Mouse (Mus musculus) adrenal gland, adult 10 weeks (tissue): ENCODE measurements around the gene Sirt4. TPM values are rescaled to one million over a fixed set of nuclear protein-coding genes. Genes with fewer than 3 reads are reported as not detected.

Experiments
- polyA plus RNA-seq: library from polyadenylated mRNA; stranded (reverse); fragments of 350-450 nt; fragmentation: Illumina TruSeq; extraction: RNeasy Lipid Tissue Mini Kit (QIAGEN cat#74804); gene quantifications from one replicate; pipeline ENCODE4 v1.2.3, GENCODE M21; 2014; ENCODE audit warnings: low read depth, low replicate concordance

Sirt4 gene
- polyA plus RNA-seq: 8.3 TPM

DNA sequence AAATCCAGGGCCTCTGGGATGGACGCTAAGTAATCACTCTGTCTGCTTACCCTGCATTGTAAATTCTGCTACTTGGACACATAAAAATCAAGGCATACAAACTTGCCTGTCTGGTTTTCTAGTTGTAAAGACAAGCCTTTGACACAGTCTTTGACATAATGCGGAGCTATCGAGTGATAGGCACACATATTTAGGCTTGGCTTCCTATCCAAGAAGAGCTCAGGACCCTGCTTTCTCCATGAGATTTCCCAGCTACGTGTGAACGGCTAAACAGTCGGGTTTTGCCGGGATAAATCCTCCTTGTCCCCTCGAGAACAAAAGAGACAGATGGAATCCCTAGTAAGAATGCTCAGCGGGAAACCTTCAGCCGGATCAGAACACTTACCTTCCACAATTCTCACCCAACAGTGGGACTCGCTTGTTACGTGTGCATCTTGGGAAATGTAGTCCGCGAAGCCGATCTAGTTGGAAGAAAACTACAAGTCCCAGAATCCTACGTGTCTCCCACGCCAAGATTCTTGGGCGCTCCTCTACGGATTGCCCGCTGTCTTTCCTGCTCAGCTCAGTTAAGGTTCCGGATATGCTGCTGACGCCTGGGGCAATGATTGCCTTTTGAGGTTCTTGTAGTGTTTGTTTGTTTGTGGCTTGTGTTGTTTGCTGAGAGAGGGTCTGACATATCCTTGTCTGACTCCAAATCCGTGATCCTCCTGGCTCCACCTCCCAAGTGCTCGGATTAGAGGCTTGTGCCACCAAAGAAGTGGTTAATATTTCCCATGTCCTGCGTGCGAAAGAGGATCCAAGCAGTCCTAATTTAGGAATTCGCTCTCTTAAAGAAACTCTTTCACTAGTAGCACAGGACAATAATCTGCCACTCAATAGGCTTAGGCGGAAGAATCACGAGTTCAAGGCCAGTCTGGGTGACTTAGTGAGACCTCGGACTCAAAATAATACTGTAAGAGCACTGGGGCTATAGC is at the start of gene Sirt4:
Gene Sirt4 (minus strand): TSS at position 779 of the 974 bp plus-strand sequence.

DNA sequence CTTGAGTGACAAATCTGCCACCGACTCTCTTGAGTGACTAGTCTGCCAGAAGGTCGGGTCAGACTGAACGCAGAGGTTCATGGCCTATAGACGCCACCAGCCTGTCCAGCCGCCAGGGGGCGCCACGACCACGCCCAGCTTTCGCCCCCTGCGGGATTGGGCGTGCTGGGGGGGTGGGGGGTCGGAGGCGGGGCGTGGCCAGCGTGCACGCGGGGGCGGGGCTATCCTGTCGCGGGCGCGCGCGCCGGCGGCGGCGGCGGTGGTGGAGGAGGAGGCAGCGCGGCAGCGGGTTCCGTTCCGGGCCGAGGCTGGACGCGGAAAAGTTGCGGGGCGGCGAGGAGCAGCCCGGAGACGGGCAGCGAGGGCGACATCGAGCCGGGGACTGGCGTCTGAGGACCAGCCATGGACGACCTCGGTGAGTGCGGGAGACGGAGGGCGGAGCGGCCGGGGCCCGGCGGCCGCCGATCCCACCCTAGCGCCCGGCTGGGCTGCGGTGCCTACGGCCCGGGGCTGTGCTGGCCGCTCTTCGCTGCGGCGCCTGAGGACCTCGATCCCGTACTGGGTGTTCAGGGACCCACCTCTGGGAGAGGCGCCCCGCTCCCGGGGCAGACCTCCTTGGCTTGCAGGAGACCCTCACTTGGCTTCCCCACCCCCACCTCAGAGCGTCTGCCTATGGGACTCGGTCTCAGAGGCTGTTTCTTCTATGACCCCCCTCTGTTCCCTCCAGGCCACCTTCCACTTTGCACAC is 22.1 kb upstream of the Sirt4 start, which contains the start of gene Pxn:
Gene Pxn (plus strand): TSS at position 223 of the 748 bp plus-strand sequence.

DNA sequence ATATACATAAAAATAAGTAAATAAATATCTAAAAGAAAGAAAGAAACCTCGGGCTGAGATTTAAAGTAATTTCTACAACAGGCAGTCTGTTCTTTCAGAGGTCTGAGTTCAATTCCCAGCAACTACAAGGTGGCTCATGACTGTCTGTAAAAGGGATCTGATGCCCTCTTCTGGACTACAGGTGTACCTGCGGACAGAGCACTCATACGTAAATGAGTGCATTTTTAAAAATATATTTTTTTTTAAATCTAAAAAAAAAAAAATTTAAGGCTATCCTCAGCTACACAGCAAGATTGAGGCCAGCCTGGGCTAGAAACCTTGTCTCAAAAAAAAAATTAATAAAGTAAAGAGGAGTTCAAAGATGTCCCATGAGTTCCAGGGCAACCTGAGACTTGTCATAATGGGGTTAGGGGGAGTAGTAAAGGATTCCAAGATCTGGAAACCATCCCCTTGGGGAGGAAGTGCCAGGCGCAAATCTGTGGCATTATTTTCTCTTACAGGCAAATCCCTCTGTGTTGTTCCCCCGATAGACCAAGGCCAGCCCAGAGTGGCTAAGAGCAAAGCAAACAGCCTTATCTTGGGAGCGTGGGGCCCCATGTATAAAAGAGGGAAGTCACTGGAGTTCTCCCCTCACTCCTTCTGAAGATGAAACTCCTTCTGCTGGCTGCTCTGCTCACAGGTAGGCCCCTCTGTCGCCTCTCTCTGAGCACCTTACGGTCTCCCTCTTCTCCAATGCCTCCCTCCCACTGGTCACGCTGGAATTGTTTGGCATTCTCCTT is 18.7 kb downstream of the Sirt4 start, which contains the start of gene Pla2g1b:
Gene Pla2g1b (plus strand): TSS at position 621 of the 779 bp plus-strand sequence.

DNA sequence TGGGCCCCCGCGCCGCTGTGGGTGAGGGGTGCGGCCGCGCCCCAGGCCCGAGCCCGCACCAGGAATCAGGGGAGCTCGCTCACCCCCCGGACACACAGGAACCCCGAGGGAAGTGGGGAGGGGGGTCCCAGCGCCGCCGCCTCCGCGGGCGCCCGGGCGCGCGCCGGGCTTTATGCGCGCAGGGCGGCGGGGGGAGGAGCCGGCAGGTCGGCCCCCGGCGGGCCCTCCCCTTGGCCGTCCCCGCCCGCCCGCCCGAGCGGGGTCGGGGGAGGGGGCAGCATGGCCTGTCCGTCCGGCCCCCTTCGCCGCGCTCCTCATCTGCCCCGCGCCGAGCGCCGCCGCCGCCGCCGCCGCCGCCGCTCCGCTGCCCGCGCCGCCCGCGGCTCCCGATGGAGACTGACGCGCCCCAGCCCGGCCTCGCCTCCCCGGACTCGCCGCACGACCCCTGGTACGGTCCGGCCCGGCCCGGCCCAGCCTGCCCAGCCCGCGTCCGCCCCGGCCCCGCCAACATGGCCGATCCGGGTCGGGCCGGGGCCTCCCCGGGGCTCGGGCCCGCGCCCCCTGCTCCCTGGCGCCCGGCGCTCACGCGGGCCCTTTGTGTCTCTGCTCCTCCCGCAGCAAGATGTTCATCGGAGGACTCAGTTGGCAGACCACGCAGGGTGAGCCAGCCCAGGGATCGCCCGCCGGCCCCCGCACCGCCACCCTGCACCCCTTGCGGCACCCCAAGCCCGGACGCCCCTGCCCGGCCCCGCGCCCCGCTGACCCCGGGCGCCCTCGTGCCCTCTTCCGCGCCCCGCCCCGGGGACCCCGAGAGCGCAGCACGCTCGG is 55.0 kb downstream of the Sirt4 start, which contains the start of gene Msi1:
Gene Msi1 (plus strand): TSS at position 241 of the 828 bp plus-strand sequence.

Other genes with a start within 250 kb of the Sirt4 start
- 12.1 TPM for gene Pop5, start 248.9 kb downstream of the Sirt4 start, polyA plus RNA-seq
- 35.5 TPM for gene Rnf10, start 211.8 kb downstream of the Sirt4 start, polyA plus RNA-seq
- gene Coq5, start 205.1 kb downstream of the Sirt4 start, polyA plus RNA-seq: 17.5 TPM
- gene Dynll1, start 183.7 kb downstream of the Sirt4 start, polyA plus RNA-seq: 620 TPM
- 63.2 TPM for gene Srsf9, start 157.5 kb downstream of the Sirt4 start, polyA plus RNA-seq
- 71.1 TPM for gene Gatc, start 143.5 kb downstream of the Sirt4 start, polyA plus RNA-seq
- gene Triap1, start 143.5 kb downstream of the Sirt4 start, polyA plus RNA-seq: 23.6 TPM
- 96.6 TPM for gene Cox6a1, start 135.7 kb downstream of the Sirt4 start, polyA plus RNA-seq
- gene Msi1, start 55.1 kb downstream of the Sirt4 start, polyA plus RNA-seq: 3.7 TPM
- gene Pla2g1b, start 18.5 kb downstream of the Sirt4 start, polyA plus RNA-seq: not detected
- 4.1 TPM for gene Pxn, start 22.0 kb upstream of the Sirt4 start, polyA plus RNA-seq
- gene Rplp0, start 74.7 kb upstream of the Sirt4 start, polyA plus RNA-seq: 34.2 TPM
- 2.4 TPM for gene Gcn1l1, start 80.5 kb upstream of the Sirt4 start, polyA plus RNA-seq
- gene Rab35, start 147.2 kb upstream of the Sirt4 start, polyA plus RNA-seq: 16.4 TPM
- 0.82 TPM for gene Bicdl1, start 246.9 kb upstream of the Sirt4 start, polyA plus RNA-seq